Mouse (Mus musculus): ENCODE measurements around the gene Zbtb21. TPM values are rescaled to one million over a fixed set of nuclear protein-coding genes. Genes with fewer than 3 reads are reported as not detected.

The Zbtb21 gene
- total RNA-seq, 2 experiments from 2014 or later, result 9.4 to 9.5 TPM

GRCm38 (mm10) chr16:97897346-97898024, 64.9 kb downstream of the Zbtb21 start:
- ATAC-seq (replicated peaks; ENCODE audit: poor library complexity, severe bottlenecking), result no peak

Other genes with a start within 250 kb of the Zbtb21 start
- not detected in 2 replicates for gene Ripk4, start 198.8 kb downstream of the Zbtb21 start, total RNA-seq (2014; fragmentation: Nextera tagmentation)
- not detected in 2 replicates for gene Ripk4, start 198.8 kb downstream of the Zbtb21 start, total RNA-seq (2017)
- gene Prdm15, start 110.8 kb downstream of the Zbtb21 start, total RNA-seq (2014; fragmentation: Nextera tagmentation), result 29.2 TPM in 2 replicates
- gene Prdm15, start 110.8 kb downstream of the Zbtb21 start, total RNA-seq (2017), result 15.0 and 17.3 TPM in 2 replicates
- 10.5 and 13.9 TPM in 2 replicates for gene C2cd2, start within 50 bp of the Zbtb21 start, total RNA-seq (2014; fragmentation: Nextera tagmentation)
- gene C2cd2, start within 50 bp of the Zbtb21 start, total RNA-seq (2017), result 14.7 and 20.5 TPM in 2 replicates
- gene B230307C23Rik, start 34.7 kb upstream of the Zbtb21 start, total RNA-seq (2014; fragmentation: Nextera tagmentation), result 39.0 and 72.4 TPM in 2 replicates
- 28.9 and 68.4 TPM in 2 replicates for gene B230307C23Rik, start 34.7 kb upstream of the Zbtb21 start, total RNA-seq (2017)
- 62.8 and 64.4 TPM in 2 replicates for gene A630089N07Rik, start 119.8 kb upstream of the Zbtb21 start, total RNA-seq (2014; fragmentation: Nextera tagmentation)
- gene A630089N07Rik, start 119.8 kb upstream of the Zbtb21 start, total RNA-seq (2017), result 45.6 and 65.1 TPM in 2 replicates

Measured in granulocyte monocyte progenitor cell, adult 5-6 weeks (primary cell).